Mouse (Mus musculus): ENCODE measurements around the gene Coq6. TPM values are rescaled to one million over a fixed set of nuclear protein-coding genes. Genes with fewer than 3 reads are reported as not detected.

Gene Coq6
- 22.0 TPM for total RNA-seq (2023)

DNA sequence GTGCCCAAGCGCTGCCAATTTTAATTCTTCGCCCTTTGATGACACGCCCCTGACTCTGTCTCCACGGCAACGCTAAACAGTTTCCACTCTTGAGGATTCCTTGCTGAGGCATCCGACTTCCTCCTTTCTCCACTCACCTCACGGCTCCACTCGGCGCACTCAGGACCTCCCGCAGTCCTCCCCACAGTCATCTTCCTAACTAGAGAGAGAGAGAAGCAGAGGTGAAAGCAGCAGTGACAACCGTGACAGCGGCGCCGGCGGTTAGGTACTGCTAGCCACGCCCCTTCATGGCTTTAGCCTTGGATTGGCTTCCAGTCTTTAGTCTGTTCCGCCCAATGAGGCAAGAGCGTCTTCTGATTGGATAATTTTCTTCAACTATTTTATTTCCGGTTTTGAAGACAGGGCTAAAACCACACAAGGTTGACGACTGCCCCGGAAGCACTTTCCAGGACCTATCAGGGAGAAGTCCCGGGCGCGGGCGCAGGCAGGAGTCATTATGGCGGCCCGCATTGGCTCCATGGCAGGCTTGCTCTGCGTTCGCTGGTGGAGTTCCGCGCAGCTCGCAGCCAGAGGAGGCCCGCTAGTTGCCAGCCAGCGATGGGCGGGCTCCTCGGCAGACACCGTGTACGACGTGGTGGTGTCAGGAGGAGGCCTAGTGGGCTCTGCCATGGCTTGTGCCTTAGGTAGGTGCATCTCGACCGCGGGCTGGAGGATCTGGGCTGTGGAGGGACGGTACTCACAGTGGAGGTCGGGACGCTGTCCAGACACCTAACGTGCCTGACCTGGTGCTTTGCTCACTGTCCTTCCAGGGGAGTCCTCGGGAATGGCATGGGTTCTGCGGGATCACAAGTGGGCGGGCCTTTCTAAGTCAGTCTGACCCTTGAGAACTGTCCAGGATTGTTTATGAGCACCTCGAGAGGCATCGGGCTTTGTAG is at the start of gene Coq6, which contains the start of gene Fam161b:
Coq6 (plus strand) TSS at position 103 of the 935 bp plus-strand sequence.
Fam161b (minus strand) TSS at position 279 of the 935 bp plus-strand sequence.

DNA sequence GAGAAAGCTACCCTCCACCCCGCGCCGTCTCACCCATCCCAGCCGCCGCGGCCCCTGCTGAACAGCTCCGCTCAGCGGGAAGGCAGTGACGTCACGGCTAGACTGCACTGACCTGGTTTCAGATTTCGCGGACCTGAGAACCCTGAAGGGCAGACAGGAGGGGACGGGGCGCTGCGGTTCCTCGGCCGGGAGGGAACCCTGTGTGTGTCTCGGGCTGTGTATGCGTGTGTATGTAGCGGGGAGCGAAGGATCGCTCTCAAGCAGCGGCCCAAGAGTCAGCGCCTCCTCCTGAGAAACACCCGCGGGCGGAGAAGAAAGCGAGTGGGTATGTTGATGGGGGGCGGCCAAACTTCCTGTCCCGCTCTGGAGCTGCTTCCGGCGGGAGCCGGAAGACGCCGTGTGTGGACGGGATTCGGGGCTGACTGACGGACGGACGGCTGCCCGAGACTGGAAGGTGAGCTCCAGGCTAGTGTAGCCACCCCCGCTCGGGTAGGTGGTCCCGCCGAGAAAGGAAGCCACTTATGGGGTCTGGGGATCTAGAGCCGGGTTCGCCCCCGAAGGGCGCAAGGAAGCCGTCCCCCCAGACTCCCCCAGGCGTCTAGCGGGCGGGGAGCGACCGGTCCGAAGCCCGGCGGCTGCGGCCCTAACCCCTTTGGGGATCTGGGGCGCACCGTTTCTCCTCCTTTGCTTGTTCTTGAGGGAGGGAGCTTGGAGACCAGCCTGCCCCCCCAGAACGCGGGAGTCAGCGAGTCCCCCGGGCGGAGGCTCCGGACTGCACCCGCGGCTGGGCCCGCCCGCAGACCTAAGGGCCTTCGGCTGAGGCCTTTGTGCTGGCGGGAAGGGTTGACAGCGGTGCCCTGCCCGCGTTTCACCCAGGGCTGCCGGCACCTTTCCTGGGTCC is 44.5 kb upstream of the Coq6 start, which contains the start of gene Zfp410:
Zfp410 (plus strand) TSS at position 132 of the 901 bp plus-strand sequence.

DNA sequence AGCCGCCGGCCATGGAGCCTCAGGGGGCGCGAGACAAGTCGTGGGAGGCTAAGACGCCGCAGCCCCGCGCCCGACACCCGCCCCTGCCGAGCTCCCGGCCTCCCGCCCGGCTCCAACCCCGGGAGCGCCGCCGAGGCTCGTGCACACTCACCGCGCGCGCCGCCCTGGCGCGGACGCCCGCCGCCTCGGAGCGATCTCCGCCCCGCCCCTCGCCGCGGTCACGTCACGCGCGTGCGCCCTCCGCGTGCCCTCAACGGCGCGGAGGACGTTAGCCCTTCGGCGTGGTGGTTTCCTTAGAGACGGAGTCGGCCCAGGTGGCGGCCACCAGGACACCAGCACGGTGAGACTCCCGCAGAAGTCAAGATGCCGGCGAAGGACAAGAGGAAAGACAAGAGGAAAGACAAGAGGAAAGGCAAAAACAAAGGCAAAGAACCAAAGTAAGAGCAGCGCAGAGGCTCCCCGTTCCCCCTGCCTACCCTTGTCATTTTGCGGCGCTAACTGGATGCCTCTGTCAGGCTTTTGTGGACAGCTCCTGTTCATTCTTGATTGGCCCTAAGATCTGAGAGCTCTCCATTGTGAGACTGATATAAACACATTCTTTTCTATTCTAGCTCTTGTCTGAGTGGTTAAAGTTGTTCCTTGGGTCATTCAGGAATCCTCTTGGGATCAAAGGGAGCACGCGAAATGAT is 47.5 kb downstream of the Coq6 start, which contains the start of the genes Entpd5 and Bbof1:
Entpd5 (minus strand) TSS at position 211 of the 689 bp plus-strand sequence.
Bbof1 (plus strand) TSS at position 253 of the 689 bp plus-strand sequence.

DNA sequence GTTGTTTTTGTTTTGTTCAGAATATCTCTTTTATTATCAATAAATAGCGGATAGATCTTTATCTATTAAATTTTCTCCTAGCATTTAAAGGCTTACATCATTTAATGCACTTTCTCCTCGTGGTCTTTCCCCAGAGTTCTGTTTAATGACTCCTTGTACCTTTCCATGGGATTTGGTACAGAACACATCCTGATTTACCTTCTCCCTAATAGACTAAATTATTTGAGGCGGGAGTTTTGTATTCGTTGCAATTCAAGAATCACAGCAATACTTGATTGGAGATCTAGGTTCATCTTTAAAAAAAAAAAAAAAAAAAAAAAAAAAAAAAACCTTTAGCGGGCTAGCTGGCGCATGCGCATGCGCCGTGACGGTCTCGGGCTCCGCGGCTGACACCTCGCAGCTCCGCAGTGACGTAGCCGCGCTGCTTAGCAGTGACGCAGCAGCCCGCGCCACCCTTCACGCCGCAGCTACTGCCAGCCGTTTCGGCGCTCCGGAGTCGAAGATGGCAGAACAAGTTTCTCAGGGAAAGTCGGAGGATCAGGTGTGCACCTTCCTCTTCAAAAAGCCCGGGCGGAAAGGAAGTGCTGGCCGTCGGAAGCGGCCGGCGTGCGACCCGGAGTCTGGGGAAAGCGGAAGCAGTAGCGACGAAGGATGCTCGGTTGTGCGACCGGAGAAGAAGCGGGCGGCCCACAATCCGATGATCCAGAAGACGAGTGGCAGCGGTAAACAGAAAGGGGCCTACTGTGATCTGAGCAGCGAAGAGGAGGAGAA is 55.6 kb downstream of the Coq6 start, which contains the start of gene Rnf113a2:
Rnf113a2 (plus strand) TSS at position 363 of the 771 bp plus-strand sequence.

Other genes with a start within 250 kb of the Coq6 start
- gene Dnal1, start 247.3 kb upstream of the Coq6 start, total RNA-seq (2023): 0.33 TPM
- gene Pnma1, start 213.2 kb upstream of the Coq6 start, total RNA-seq (2023): 11.9 TPM
- 163 TPM for gene Elmsan1, start 142.8 kb upstream of the Coq6 start, total RNA-seq (2023)
- gene Ptgr2, start 76.4 kb upstream of the Coq6 start, total RNA-seq (2023): 15.2 TPM
- 63.9 TPM for gene Zfp410, start 44.8 kb upstream of the Coq6 start, total RNA-seq (2023)
- 0.47 TPM for gene Fam161b, start 176 bp downstream of the Coq6 start, total RNA-seq (2023)
- 34.9 TPM for gene Entpd5, start 47.4 kb downstream of the Coq6 start, total RNA-seq (2023)
- gene Bbof1, start 47.4 kb downstream of the Coq6 start, total RNA-seq (2023): 1.2 TPM
- gene Rnf113a2, start 55.5 kb downstream of the Coq6 start, total RNA-seq (2023): 38.7 TPM
- gene Aldh6a1, start 89.3 kb downstream of the Coq6 start, total RNA-seq (2023): 9.3 TPM
- 17.3 TPM for gene Lin52, start 89.8 kb downstream of the Coq6 start, total RNA-seq (2023)
- gene Vsx2, start 208.1 kb downstream of the Coq6 start, total RNA-seq (2023): not detected